Mouse (Mus musculus) midbrain, postnatal 0 days (tissue): ENCODE results near the gene Macf1. TPM values are rescaled to one million over a fixed set of nuclear protein-coding genes. Genes with fewer than 3 reads are reported as not detected.
A peak's percentile ranks its signal among the peaks of the same experiment; 100 is the strongest.

ENCODE experiments used
- ATAC-seq: fragments of 200-750 bp; cut with Nextera tagmentation; 2 replicates; pipeline ENCODE4 v1.8.0; 2017; ENCODE audit warnings: moderate number of reproducible peaks, mild to moderate bottlenecking, moderate TSS enrichment, moderate library complexity; ENCODE audit not compliant: low FRiP score
- DNase-seq: peaks from one replicate; pipeline ENCODE4 v3.0.0-alpha.2; 2015; ENCODE audit warnings: low spot score
- H3K27ac ChIP-seq: fragments of 300-500 bp; sonication (generic); 2 replicates; pipeline ENCODE4 v1.5.1; 2014; ENCODE audit warnings: low read depth, mild to moderate bottlenecking, low read length, mixed read lengths
- H3K27me3 ChIP-seq: fragments of 300-500 bp; sonication (generic); 2 replicates; pipeline ENCODE4 v1.6.1; 2014; ENCODE audit warnings: low read length, control low read depth, mixed read lengths; ENCODE audit not compliant: insufficient read depth
- H3K36me3 ChIP-seq: fragments of 300-500 bp; sonication (generic); 2 replicates; pipeline ENCODE4 v1.6.1; 2014; ENCODE audit warnings: low read length, control low read depth, mixed read lengths; ENCODE audit not compliant: insufficient read depth
- H3K4me1 ChIP-seq: fragments of 300-500 bp; sonication (generic); 2 replicates; pipeline ENCODE4 v1.6.1; 2014; ENCODE audit warnings: mild to moderate bottlenecking, control low read depth, antibody characterized with exemption, low read length, mixed read lengths; ENCODE audit not compliant: insufficient read depth
- H3K4me2 ChIP-seq: fragments of 300-500 bp; sonication (generic); 2 replicates; pipeline ENCODE4 v1.6.1; 2014; ENCODE audit warnings: low read depth, mild to moderate bottlenecking, low read length, mixed read lengths; ENCODE audit not compliant: poor library complexity, severe bottlenecking
- H3K4me3 ChIP-seq: fragments of 300-500 bp; sonication (generic); 2 replicates; pipeline ENCODE4 v1.5.1; 2014; ENCODE audit warnings: low read depth, mild to moderate bottlenecking, low read length, moderate library complexity
- H3K9ac ChIP-seq: fragments of 300-500 bp; sonication (generic); replicated peaks from 2 replicates; pipeline ENCODE4 v1.6.1; 2014; ENCODE audit warnings: mild to moderate bottlenecking, low read length, moderate library complexity, mixed read lengths; ENCODE audit not compliant: poor library complexity, severe bottlenecking
- H3K9me3 ChIP-seq: fragments of 300-500 bp; sonication (generic); 2 replicates; pipeline ENCODE4 v1.6.1; 2016; ENCODE audit warnings: low read length, control low read depth
- CTCF ChIP-seq: IDR thresholded peaks from 2 replicates; pipeline ENCODE4 v1.5.1; 2016; ENCODE audit warnings: antibody characterized with exemption, mild to moderate bottlenecking
- WGBS: fragments of 180-500 bp; shearing (Covaris S2); extraction: QIAGEN DNeasy Blood & Tissue Kit; methylation state at CpG from one replicate; pipeline ENCODE4 v1.1.7; 2014; 5-methylcytosine and 5-hydroxymethylcytosine counted together
- polyA plus RNA-seq: library from polyadenylated mRNA; unstranded; fragments of >200 nt; fragmentation: Nextera tagmentation; extraction: Ambion mirVana; gene quantifications from 2 replicates; pipeline ENCODE4 v1.2.1, GENCODE M21; 2015
- total RNA-seq: library from RNA; depleted of rRNA; stranded (reverse); fragments of >200 nt; gene quantifications from 2 replicates; pipeline ENCODE4 v1.2.3, GENCODE M21; 2014

Macf1 gene
- total and polyA plus RNA-seq, 2 experiments from 2014 or later: 73.3 to 338 TPM

DNA sequence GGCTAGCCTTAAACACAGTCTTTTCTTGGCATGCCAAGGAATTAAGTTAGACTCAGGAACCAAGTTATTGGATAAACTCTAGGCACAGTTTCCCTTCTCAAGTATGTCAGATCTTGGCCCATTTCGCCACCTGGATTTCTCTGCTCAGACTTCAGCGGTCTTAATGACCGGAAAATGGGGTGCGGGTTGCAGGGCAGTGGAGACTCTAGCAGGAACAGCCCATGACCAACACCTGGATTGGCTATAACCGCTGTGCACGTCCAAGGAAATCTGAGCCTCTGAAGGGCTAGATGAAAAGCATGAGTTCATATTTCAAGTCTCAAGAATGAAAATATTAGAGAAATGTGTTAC lies 271.7 kb downstream of the Macf1 start:
- Histone ChIP-seq H3K27ac (peak overlapping the region; percentile 75), H3K4me1 (peaks cover 8% of the 10 kb centered on the region), H3K4me2 (peak overlapping the region; percentile 84), H3K27me3 (no peaks in the 10 kb centered on the region), H3K4me3 (peak overlapping the region; percentile 83), H3K9ac (peak overlapping the region; percentile 79), H3K36me3 (no peaks in the 10 kb centered on the region), H3K9me3 (no peaks in the 10 kb centered on the region)
- WGBS: 6% methylated on average over 6 of the region's 6 CpGs
- ATAC-seq: no peak
- no peak for DNase-seq
- no peak for TF ChIP-seq CTCF

DNA sequence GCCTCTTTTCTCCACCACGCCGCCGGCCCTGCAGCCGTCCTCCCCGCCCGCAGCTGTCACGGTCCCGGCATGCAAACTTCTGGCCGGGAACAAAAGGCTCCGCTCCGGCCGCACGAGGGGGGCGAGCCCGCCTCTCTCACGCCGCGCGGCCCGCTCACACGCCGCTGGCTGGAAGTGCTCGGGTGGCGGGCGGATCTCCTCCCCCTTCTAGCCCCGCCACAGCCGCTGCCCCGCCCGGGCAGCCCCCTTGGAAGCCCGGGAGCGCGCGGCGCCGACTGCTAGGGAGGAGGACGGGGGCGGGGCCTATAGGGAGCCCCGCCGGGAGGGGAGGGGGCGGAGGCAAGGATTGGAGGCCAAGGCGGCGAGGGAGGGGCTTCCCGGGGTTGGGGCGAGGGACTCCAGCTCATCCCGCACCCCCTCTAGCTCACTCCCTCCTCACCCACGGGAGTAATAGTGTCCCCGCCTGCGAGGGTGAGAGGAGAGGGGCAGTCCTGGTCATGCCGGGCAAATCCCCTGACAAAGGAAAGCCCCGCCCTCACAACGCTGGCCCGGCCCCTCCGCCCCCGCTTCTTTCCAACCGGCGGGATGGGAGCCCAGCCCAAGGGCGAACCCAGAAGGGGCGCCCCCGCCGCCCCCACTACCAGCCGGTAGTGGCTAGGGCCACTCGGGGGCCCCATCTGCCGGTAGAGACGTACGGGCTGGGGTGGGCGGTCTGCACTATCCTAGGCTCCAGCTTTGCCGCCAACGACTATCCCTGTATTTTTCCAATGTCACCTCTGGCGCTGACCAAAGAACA lies 272.2 kb downstream of the Macf1 start:
- H3K27me3 ChIP-seq: no peaks in the 10 kb centered on the region
- no peak; the same call in 1 of the 2 replicates for TF ChIP-seq CTCF
- peak overlapping the region; percentile 79 for H3K9ac ChIP-seq
- H3K27ac ChIP-seq: peak overlapping the region; percentile 75
- peak overlapping the region; percentile 83 for H3K4me3 ChIP-seq
- ATAC-seq (peak; percentile 92), DNase-seq (peak; percentile 94)
- no peaks in the 10 kb centered on the region for H3K9me3 ChIP-seq
- H3K4me1 ChIP-seq: peaks cover 11% of the 10 kb centered on the region
- WGBS: under 1% methylated on average over 34 of the region's 69 CpGs
- no peaks in the 10 kb centered on the region for H3K36me3 ChIP-seq
- H3K4me2 ChIP-seq: peak overlapping the region; percentile 84

GRCm38 (mm10) chr4:123411006-123411731 lies 273.0 kb downstream of the Macf1 start:
- H3K4me2 ChIP-seq: peak overlapping the region; percentile 84
- no peak for TF ChIP-seq CTCF
- H3K9me3 ChIP-seq: no peaks in the 10 kb centered on the region
- peak; percentile 61 for ATAC-seq
- peak overlapping the region; percentile 75 for H3K27ac ChIP-seq
- 1% methylated on average over 36 of the region's 36 CpGs for WGBS
- H3K4me1 ChIP-seq: peaks cover 11% of the 10 kb centered on the region
- DNase-seq: peak; percentile 55
- no peaks in the 10 kb centered on the region for H3K27me3 ChIP-seq
- H3K36me3 ChIP-seq: no peaks in the 10 kb centered on the region
- H3K9ac ChIP-seq: peak overlapping the region; percentile 79
- H3K4me3 ChIP-seq: peak overlapping the region; percentile 83

DNA sequence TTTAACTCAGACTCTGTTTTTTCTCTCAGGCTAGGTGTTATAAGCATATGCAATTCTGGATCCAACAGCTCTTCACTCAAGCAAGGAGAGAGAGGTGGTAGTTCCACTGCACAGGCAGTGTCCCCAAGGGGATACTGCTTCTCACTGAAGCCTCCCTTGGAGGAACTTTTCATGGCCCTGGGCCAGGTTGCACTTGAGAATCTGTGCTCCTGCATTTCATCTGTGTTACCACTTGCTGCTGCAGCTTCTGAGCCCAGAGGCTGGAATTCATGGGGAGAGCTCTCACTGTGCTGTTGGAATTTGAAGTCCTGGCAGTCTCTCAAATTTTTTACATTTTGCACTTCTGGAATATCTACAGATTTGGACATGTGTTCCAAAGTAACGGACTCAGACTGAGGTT lies 274.4 kb downstream of the Macf1 start:
- H3K4me2 ChIP-seq: no peak overlapping the region
- no peaks in the 10 kb centered on the region for H3K36me3 ChIP-seq
- no peaks in the 10 kb centered on the region for H3K9me3 ChIP-seq
- H3K27me3 ChIP-seq: no peaks in the 10 kb centered on the region
- ATAC-seq: no peak
- H3K4me3 ChIP-seq: no peak overlapping the region
- peak; percentile 62 for DNase-seq
- no peak overlapping the region for H3K27ac ChIP-seq
- H3K4me1 ChIP-seq: peaks cover 11% of the 10 kb centered on the region
- 83% methylated on average over 1 of the region's 1 CpGs for WGBS
- H3K9ac ChIP-seq: no peak overlapping the region
- TF ChIP-seq CTCF: no peak

- Histone ChIP-seq H3K9me3 (no peaks in the 10 kb centered on the region), H3K9ac (no peak overlapping the region), H3K36me3 (no peaks in the 10 kb centered on the region), H3K4me1 (peaks cover 11% of the 10 kb centered on the region), H3K27me3 (no peaks in the 10 kb centered on the region), H3K4me3 (no peak overlapping the region), H3K27ac (no peak overlapping the region), H3K4me2 (no peak overlapping the region)
- WGBS: 98% methylated on average over 3 of the region's 3 CpGs
- ATAC-seq (no peak), DNase-seq (no peak)
- TF ChIP-seq CTCF: no peak
These were observed 275.0 kb downstream of the Macf1 start for GRCm38 (mm10) chr4:123409034-123409692.
